Mouse (Mus musculus) adipocyte (in vitro differentiated cells): ENCODE results near the gene Ung.

Source experiments
- DNase-seq: peaks from one replicate; pipeline ENCODE4 v3.0.0-alpha.2; 2016; ENCODE audit warnings: low spot score

Ung gene

GRCm38 (mm10) chr5:114130698-114131520 lies 723 bp downstream of the Ung start:
- DNase-seq = peak; percentile 93

- peak; percentile 68 for DNase-seq
Measured at GRCm38 (mm10) chr5:114131521-114131840, 1.3 kb downstream of the Ung start.

DNA sequence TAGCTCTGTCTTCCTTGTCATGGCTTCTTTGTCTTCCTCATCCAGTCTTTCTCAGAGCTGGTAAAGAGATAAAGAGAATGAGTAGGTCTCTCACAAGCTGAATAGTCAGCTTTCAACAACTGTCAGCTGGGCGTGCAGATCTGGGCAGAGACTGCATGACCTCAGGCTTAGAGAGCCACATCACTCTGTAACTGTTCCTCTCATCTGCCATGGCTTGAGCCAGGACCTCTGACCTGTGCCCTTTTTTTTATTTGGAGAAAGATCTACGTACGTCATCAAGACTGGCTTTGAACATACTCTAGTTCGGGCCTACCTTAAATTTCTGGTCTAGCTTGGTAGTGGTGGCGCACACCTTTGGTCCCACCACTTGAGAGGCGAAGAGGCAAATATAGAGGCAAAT lies 2.7 kb downstream of the Ung start:
- DNase-seq = peak; percentile 50

- DNase-seq = peak; percentile 79
Measured at GRCm38 (mm10) chr5:114134091-114134534, 3.9 kb downstream of the Ung start.

DNA sequence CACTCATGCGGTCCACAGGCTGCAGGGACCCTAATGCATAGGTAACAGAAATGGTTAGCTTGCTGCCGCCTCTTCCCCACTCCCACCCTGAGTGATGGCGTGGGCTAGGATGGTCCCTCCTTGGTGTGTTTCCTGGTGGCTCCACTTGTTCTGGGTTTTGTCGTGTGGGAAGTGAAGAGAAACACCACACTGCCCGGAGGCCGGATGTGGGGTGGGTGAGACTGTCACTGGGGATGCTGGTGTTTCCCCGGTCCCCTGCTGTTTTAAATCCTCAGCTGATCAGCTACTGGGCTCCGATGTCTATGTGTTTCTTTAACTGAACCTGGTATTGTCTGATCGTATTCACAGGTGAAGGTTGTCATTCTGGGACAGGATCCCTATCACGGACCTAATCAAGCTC lies 5.3 kb downstream of the Ung start:
- no peak for DNase-seq

DNA sequence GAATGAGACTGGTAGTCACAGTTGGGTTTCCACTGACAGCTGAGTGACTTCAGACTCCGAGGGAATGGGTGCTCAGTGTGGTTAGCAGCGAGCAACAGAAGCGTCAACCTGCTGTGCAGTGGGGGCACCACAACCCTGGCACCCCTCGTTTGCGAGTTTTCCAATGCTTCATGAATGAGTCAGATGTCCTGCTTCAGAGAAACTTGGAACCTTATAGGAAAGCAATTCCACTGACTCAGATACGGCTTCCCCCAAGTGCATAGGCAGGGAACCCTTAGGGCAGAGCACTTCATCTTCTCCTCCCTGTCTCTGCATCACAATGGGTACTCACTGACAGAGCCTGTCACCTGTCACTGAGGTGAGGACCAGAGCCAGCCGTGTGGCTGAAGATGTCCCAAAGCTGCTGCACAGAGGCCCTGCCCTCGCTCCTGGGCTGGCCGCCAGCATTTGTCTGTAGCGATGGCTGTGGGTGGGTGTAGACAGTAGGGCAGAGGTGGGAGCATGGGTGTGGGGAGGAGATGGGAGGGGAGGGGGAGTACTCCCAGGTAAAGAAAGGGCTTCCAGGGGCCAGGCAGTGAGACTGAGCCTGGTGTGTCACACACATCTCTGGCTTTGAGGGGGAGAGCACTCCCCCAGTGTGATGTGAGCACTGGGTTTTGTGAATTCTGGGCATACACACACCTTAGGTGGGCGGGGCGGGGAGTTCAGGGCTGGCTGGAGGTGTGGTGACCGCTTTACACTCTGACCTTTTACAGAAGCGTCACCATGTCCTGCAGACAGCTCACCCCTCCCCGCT lies 7.5 kb downstream of the Ung start:
- DNase-seq = no peak

GRCm38 (mm10) chr5:114138277-114139164 lies 8.3 kb downstream of the Ung start:
- no peak for DNase-seq

GRCm38 (mm10) chr5:114139175-114139574 lies 9.0 kb downstream of the Ung start:
- DNase-seq = peak; percentile 68

DNA sequence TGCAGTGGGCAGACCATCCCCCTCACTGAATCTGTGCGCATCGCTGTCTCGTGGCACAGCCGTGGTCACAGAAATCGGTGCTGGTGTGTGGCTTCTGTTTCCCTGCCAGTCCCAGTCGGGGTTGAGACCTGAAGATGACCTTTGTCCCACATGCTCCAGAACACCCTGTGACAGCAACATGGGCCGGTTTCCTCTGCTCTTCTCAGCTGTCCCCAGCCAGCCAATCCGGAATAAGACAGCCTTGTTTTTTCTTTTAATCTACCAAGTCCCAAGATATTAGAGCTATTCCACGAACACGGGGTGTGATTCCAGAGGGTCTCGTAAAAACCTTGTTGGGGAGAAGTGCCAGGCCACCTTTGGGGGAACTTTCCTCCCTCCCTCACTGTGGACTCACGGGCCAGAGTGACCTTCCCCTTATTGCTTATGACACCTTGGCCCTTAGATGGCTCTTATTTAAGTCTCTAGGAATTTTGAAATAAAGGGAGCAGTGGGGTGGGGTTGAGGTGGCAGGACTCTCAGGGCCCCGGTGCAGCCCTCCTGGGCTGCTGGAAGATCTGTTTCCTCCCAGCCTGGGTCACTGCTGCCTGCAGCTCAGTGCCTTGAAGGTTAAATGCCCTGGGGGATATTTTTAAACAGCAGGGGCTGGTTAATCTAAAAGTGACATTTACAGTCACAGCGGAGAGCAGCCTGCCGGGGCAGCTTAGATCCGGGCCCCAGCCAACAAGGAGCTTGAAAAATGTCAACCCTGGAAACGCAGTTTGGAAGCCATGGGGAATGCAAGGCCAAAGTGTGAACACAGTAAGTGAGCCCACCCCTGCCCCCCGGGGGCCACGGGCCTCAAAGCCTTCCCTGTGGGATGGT lies 16.1 kb downstream of the Ung start, which contains the start of gene Acacb:
Acacb (plus strand) TSS at position 508 of the 861 bp plus-strand sequence.
- DNase-seq = peak; percentile 81

- no peak for DNase-seq
Measured at GRCm38 (mm10) chr5:114147043-114147972, 17.1 kb downstream of the Ung start.

DNA sequence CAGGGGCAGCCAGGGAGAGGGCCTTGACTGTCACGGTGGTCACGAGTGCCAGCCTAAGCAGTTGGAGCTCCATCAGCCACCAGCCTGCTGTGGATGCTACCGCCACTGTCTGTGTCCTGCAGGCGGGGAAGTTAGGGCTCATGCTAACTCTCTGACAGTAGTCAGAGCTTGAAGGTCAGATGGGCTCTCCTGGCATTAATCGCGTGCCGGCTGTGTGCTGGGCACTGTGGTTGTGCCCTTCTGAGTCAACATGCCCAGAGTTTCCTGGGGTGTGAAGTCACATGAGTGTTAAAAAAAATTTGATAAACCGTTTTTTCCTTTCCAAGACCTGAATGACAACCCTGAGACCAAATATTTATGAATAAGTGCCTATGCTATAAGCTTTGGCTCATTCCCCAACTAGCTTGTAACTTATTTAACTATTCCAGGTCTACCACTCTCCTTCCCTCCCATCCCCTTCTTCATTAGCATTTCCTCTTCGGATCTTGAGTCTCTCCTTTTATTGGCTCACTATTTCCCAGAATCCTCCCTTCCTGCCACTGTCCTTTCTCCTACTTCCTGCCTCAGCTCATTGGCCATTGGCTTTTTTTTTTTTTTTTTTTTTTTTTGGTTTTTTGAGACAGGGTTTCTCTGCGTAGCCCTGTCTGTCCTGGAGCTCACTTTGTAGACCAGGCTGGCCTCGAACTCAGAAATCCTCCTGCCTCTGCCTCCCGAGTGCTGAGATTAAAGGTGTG lies 22.3 kb downstream of the Ung start:
- no peak for DNase-seq

DNA sequence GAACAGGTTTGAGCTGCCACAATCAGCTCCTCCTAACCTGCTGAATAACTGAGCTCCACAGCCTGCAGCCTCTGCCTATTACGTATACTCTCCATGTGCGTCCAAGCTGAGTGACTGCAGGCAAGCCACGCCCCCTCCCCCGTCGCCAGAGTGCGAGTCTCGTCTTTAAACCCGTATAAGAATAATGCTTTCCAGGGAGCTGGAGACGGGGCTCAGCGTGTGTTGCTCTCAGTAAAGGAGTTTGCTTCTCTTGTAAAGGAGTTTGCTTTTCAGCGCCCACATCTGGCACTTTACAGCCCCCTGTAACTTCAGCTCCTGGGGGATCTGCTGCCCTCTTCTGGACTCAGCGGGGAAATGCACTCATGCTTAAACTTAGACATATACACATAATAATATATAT lies 23.3 kb downstream of the Ung start:
- no peak for DNase-seq

DNA sequence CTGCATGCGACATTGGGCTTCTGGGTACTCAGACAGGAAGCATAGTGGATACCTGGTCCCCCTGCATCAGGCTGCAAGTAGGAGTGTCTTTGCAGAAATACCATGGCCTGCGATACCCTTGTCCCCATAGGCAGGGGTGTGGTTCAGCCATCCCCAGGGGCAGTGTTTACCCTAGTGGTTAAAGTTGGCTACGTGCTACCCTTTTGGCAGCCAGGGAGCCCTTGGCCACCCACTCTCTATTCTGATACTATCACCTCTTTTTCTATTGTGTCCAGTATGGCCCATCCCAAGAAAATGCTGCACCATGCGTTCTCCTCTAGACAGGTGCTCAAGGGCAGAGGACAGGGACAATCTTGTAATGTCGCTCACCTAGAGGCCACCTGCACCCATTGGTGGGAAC lies 24.6 kb downstream of the Ung start:
- DNase-seq = no peak

DNA sequence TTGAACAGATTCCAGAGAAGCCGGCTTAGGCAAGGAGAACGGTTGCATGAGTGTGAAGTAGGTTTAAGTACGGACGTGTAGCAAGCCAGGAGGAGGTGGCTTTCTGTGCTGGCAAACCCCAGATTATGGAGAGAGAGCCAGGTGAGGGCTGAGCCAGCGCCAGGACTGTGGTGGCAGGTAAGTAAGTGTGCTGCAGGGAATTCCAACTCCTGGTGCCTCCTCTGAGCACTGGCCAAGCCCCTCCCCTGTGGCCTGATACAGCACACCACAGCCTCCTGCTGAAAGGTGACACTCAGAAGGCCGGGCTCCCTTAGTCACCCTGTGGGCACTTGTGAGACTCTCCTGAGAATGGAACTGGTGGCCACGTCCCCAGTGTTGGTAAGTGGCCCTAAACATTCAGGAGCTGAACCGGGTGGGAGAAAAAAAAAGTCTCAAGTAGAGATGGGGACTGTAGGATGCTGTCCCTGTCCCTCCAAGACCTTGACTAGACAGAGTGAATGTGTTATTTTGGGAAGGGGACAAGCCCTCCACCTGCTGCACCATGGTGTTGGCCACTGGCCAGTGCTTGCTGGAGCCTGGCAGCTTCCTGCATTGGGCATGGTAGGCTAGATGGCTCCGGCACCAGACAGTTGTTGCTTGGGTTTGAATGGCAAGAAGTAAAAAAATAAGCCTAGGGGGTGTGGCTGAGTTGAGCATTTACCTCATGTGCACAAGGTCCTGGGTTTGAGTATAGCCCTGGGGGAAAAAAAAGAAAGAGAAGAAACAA lies 25.2 kb downstream of the Ung start:
- DNase-seq = no peak

DNA sequence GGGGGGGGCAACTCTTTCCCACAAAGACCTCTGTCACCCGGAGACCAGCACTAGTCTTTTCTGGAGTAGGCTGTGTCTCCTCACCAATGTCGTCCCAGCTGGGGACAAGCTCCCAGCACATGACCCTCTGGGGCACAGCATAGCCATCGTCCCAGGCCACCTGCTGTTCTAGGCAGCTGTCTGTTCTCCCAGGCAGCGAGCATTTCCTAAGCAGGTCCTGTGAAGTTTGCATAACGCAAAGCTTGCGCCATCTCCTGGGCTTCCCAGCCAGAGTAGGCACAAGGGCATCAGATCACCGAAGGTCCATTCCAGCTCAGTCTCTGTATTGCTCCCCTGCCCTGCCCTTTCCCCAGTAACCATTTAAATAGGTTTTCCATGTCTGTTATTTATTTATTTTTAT lies 27.1 kb downstream of the Ung start:
- peak; percentile 77 for DNase-seq

- peak; percentile 60 for DNase-seq
Measured at GRCm38 (mm10) chr5:114161424-114161823, 31.2 kb downstream of the Ung start.

DNA sequence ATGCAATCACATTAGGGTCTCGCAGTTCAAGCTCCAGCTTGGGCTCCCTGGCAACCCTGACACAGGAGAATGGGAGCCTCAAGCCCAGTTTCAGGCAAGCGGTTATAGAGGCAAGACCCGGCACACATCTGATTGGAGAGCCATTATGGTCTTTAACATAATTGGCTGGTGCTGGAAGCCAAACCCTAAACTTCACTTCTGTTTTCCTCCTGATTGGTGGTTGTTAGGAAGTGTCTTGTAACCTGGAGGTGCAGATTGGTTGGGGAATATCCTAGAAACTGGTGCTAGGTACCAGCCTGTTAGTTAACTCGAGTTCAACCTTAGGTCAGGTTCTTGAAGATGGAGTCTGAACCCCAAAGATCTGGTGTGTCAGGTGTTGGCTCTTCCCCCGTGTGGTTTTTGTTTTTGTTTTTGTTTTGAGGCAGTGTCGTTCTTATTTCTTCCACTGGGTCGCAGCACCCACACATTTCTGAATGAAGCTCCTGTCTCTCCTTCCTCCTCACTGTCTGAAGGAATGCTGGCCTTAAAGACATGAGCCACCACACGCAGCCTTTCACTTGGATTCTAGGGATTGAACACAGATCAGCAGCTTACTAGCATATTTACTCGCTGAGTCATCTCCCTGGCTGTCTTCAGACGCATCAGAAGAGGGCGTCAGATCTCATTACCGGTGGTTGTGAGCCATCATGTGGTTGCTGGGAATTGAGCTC lies 32.1 kb downstream of the Ung start:
- peak; percentile 75 for DNase-seq

DNA sequence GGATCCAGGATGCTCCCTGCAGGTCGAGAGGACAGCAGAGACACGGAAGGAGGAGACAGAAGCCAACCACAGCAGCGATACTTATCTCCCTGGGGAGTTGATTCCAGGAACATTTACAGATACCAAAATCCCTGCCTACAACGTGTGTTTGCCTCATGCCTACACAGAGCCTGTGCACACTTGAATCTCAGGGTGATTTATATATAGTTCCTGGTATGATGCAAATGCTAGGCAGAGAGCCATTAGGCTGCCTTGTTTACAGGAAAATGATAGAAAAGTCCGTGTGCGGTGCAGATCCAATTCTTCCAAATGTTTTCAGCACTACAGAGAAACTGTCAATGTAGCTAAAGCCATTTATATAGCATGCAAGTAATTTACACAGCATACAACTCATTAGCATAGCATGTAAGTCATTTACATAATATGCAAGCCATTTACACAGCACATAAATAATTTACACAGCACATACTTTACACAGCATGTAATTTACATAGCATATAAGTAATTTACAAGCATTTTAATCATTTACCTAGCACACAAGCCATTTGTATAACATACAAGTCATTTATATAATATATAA lies 33.0 kb downstream of the Ung start:
- DNase-seq = peak; percentile 55
